Mouse (Mus musculus) lung, adult 18-20 months (tissue): ENCODE results near the gene Gcgr.
"Not testable (repeated sequence)": the region's sequence is repeated elsewhere in the genome, so short reads cannot be mapped to it uniquely, and the experiment has no call there.

Experiments
- DNase-seq, 2 experiments: peaks; one replicate each; pipeline ENCODE4 v3.0.0; 2022; ENCODE audit warnings: mixed read lengths in 2 of 2

The Gcgr gene

DNA sequence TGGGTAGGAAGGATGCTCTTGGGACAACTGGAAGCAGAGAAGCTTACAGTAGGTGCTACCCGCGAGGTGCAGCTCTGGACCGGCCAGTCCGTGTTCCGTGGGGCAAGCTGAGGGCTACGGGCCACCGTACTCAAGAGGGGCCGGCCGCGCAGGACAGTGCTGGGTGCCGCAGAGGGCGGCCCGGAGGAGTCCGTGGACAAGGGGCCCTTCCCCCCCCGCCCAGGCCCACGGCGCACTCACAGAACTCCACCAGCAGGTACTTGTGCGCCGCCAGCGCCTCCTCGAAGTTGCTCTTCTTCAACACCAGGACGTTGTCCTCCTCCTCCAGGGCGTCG is 41.9 kb downstream of the Gcgr start:
- DNase-seq = peak in 1 of 2 experiments; percentile 34

DNA sequence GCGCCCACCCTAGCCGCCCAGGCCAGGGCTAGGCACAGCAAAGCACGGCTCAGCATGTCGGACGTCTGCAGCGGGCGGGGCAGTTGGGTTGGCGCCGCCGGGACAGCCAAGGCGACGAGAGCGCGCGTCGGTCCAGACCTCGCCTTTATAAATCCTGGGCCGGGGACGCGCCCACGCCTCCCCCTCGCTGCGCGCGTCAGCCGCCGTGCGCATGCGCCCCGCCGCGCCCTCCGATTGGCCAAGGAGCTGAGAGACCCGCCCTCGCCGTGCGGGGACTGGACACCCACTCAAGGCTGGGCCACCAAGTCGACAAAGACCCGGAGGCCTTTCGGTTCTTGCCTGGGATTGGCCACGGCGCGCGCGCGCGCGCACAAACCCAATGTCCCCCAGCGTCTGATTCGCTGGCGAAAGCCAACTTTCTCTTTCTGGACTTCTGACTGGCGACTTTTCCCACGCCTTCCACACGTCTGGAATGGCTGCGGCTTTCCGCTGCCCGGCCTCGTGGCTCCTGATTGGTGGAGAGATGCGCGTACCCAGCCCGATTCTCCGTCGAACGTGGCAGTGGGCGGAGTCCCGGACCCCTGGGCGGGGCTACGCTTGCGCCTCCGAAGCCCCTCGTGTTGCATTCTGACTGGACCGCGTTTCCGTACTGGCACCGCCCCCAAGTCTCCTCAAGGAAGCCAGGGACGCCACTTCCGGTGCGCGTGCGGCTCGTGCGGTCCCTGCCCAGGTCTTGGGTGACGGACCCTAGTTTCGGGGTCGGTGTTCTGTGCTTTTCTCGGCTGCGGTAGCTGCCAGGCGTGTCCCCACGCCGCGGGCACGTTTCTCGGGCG is 42.5 kb downstream of the Gcgr start, which contains the start of gene P4hb:
P4hb (minus strand) TSS at position 502 of the 833 bp plus-strand sequence.
- DNase-seq = peak; percentile 100

DNA sequence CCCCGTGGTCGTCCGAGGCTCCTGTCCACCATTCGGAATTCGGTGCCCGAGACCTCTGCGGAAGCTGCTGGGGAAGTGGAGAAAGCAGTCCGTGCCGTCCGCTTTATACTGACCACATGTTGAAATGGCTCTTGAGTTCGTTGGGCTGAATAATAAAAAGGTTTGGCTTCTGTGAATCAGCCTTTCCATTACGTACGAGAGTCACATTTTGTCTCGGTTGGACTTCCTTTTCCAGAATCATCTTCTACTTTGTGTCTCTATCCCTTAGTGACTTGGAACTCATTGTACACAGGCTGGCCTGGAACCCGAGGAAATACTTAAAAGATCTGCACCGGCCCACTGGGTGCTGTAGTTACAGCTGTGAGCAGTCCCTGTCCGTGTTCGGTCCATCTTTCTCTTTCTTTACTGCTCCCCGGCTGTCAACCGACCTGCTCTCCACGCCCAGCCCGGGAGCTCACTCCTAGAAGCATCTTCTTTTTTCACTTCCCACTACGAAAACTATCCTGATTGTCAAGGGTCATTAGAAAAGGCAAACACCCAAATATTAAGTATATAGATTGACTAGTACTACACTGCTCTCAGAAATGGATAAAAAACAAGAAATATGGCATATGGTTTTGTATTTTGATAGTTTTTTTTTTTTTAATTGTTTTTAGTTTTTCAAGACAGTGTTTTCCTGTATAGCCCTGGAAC is 43.2 kb downstream of the Gcgr start:
- DNase-seq = no peak

DNA sequence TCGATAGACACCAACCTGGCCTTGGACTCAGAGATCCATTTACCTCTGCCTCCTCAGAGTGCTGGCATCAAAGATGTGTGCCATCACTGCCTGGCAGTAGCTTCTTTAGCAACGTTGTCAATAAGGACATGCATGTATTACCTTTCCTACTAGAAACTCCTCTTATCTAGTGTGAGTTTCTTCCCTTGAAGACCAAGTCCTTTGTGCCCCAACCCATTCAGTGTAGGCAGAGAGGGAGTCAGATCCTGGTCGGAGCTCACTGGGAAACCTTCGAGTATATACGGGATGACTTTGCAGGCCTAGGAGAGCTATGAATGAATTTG is 43.7 kb downstream of the Gcgr start:
- no peak for DNase-seq

DNA sequence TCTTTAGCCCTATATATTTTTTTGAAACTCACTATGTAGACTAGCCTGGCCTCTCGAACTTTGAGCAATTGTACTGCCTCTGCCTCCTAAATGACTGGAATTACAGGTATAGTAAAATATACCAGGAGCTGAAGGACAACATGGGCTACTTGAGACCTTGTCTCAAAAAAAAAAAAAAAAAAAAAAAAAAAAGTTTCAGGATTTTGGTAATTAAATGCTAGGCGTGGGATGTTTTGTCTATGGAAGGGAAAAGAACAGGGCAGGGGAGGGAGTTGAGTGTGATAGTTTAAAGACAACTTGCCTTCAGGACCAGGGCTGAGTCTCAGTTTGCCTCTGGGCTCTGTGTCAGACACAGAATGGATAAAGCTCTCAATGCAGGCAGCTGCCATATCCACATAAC is 44.5 kb downstream of the Gcgr start:
- no peak for DNase-seq

DNA sequence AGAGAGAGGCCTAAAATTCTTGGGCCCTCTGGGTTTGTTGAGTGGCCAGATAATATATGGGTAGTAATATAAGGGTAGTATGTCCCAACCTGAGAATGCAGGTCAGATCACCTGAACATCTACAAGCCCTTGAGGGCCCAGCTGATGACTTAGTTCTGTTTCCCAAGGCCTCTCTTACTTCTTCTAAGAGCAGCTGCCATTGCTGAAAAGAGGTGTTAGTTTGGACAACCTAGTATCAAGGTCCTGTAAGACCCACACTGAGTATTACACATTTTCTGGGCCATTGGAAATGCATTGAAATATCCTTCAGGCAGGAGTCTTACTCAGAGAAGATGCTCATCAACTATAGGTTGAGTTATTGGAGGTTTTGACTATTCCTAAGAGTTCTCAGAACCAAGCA is 45.4 kb downstream of the Gcgr start:
- no peak for DNase-seq

DNA sequence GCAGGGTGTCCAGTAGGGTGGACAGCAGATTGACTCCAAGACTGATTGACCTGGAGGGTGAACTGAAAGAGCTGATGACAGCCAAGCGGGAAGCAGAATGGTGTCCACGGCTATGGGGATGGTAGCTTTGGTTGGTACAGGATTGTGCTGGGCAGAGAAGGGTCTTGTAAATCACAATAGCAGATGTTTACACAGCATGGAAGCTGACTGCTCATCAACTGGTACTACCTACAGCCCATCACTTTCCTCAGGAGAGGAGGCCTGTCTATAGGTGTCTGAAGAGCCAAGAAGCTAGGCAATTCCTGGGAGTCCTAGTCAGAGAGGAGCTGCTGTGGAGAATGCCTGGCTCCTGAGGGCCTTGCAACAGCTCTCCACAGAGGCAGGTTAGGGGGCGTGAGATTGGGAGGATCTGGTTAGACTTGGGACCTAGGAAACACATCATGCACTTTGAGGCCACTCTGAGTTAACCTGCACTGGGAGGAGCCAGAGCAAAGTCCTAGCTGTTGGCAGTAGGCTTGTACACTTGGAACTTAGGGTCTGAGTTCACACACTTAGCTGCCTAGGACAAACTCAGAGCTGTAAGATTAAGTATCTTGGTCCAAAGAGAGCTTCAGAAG is 46.0 kb downstream of the Gcgr start:
- DNase-seq = no peak

DNA sequence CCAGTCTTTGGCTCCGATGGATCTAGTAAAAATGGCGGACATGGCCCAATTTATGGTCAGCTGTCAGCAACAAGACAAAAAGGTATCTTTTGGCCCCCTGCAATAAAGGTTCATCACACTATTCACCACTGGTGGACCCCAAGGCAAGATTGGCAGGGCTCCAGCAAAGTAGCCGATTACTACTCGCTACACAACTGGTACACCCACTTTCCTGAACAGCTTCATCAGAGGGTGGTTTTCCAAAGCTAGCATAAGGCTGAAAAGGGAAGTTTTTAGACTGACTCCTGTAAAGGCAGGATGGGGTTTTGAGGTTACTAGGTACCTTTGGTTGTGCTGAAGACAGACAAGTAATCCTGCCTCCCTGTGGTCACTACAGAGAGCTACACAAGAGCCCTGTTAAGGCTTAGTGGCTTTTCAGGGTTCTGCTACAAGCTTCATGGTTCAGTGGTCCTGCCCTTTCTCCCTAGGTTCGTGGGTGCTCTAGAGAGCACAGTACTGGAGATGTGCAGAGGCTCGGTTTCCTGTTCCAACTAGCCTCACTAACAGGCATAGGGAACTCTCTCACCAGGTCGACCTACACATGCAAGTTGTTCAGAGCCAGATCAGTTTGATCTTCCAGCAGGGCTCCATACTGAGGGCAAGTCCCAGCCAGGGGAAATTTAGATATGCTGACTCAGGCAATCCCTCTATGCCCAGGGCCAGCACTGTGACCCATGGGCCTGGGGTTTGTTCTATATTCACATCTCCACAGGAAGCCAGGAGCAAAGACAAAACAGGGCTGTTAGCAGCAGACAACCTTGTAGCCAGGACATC is 46.9 kb downstream of the Gcgr start:
- no peak for DNase-seq

DNA sequence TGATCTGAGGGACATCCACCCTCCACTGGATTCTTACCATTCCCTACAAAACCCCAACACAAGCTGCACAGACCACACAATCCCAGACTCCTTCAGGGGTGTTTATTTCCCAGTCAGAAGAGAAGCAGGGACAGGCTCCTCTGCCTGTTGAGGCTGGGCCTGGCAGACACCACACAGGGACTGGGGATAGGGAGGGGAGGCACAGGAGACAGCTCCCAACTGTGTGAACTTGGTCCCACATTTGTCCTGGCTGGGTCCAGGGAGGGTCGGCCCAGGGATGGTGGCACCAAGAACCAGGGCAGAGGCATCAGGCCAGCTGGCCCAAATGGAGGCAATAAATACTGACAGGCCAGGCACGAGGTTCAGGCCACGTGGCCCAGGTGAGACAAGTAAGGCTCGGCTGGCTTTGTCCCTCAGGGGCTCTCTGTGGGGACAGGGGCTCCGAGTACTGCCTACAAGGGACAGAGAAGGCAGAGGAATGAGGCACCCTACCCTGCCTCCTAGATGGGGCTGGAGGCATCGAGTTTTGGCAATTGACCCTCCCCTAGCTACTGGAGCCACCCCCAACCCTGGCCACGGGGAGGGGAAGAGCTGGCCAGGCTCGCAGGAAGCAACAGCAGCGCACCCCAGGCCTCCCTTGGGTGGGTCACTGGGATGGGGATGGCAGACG is 47.7 kb downstream of the Gcgr start:
- DNase-seq = no peak

DNA sequence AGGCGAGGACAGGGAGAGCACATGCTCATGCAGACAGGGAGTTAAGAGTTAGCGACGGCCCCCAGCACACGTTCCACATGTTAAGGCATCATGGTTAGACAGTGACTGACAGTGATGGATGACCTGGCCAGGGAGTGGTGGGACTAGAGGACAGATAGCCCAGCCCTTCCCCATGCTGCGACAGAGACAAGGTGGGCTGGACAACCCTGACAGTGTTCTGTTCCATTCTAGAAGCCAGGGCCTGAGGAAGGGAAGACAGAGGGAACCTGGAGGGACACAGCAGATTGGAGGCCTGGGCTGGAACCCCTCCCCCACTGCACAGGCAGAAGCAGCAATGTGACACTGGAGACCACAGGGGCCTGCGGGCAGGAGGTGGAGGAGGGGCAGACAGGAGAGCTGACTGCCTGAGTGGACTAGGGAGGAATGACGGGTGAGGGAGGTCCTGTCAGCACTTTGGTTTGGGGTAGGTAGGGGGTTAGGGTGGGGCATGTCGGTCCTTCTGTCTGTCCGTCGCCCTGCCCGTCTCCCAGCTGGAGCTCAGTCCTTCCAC is 48.3 kb downstream of the Gcgr start:
- peak in 1 of 2 experiments; percentile 18 for DNase-seq

DNA sequence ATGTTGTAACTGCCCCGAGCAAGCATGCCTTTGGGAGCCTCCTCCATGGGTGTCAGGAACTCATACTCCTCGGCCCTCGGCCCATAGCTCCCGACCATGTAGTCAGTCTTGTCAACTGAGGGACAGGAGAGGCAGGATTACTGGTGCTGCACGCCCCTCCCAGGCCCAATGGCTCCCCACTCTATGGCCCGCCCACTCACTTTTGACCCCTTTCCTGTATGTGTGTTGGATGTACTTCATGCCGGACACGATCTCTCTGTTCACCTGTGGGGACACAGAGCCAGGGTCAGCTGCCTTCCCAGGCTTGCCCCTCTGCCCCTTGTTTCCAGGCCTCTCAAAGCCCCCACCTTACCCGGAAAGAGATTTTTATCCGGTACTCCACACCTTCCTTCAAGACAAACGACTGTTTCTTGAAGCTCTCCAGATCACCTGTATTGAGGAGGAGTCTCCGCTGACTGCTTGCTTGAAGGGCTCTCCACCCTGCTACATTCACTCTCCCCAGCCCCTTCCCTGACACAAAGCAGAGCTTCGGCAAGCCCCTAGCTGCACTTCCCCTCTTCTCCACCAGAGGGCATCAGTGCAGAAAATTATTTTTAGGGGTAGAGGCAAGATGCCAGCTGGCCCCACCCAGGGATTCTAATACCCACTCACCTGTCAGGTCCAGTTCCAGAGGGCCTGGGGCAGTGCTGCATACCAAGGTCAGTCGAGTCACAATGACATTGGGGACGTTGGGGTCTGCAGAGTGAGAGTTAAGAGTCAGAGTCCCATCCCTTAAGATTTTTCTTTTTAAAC is 49.0 kb downstream of the Gcgr start:
- peak; percentile 67 to 78 for DNase-seq

DNA sequence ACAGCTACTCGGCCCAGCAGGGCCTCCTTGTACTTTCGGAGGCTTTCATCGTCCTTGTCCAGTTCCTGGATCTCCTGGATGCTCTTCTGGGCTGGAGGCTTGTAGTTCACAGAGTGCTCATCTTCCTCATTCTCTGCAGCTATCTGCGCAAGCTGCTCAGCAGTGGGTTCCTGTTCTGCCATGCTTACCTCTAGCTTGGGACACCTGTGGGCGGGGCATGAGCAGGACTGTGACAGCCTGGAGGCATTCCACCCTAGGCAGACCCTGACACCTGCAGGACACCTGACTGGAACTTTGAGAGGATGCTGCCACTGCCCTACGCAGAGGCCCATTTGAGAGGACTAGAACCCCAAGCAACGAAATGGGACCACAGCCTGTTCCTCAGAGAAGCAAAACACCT is 49.7 kb downstream of the Gcgr start:
- peak; percentile 43 to 51 for DNase-seq

DNA sequence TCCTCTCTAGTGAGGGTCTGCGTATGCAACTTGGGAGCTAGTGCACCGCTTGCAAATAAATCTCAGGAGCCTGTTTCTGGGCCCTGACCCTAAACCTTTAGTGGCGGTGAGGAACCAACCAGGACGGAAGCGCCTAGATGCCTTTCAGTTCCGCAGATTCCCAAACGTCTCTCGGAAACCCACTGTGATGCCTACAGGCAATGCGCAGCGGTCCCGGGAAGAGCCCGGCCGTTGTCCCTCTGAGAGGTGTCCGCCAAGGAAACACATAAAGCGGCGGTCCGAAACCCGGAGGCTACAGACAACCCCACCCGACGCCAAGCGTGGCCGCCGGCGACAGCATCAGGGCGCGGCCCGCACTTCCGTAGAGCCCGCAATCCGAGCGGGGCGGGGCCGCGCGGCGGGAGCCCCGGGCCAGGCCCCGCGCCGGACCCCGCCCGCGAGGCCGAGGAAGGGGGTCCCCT is 50.4 kb downstream of the Gcgr start:
- DNase-seq = peak; percentile 50 to 54

DNA sequence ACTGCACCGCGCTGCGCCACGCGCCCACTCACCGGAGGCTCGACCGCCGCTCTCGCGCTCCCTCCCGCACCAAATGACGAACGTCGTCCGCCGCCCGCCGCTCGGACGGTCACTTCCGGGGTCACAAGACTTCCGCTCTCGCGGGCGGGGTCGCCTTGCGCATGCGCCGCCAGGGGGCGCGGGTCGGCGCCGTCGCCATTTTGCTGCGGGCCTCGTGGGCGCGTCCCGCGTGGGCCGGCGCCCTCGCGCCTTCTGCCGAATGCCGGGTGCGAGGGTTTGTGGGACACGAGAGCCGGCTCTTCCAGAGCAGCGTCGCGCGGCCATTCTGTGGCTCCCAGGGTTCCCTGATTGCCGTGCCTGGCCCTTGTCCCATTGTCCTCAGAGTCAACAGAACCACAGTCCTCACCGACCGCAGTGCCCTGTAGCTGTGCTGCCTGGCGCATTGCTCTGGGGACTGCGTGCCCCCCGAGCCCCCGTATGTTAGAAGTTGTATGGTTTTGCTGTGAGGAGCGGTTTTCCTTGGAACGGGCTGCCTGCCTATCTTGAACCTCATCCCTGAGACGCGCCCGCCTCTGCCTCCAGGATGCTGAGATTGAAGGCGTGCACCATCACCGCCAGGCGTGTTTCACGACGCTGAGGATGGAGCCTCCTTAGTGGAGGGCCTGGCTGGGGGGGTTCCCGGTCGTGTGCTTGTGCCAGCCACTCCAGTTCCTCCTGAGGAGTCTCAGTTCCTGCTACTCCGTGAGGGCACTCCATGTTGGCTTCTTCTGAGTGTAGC is 51.2 kb downstream of the Gcgr start, which contains the start of gene Arhgdia:
Arhgdia (minus strand) TSS at position 135 of the 778 bp plus-strand sequence.
- peak; percentile 86 to 89 for DNase-seq

DNA sequence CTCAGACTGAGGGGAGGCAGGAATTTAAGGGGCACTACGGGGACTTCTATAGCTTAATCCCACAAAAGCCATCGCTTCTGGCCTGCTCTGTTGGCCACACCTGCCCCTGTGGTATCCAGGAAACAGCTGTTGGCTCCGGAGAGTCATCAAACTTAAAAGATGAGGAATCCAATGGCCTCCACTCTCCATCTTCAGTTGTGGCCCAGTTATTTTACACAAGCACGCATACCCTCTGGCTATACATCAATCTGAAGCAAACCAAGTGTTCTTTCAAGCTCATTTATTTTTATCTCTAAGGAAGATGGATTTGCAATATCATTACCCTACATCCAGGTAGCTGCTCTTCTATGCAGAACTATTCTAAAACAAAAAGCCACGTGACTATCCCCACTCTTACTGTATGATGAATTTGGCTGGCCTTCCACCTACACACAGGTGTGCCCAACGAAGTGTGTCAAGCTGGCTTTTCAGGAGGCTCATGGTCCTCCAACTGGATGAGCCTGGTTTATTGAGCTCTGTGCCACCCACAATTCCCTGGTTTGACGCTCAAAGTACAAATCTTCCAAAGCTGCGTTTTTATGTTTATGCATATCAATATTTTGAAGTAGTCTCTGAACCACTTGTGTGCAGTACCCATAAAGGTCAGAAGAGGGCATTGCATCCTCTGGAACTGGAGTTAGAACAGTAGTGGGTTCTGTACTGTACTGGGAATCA is 51.9 kb downstream of the Gcgr start:
- DNase-seq = peak in 1 of 2 experiments; percentile 57

DNA sequence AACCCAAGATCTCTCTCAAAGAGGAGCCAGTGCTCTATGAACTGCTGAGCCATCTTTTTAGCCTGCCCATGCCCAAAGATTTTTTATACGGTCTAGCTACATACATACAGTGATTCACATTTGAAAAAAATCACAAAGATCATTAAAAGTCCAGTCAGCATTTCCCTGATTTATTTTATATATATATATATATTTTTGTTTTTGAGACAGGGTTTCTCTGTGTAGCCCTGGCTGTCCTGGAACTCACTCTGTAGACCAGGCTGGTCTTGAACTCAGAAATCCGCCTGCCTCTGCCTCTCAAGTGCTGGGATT is 52.4 kb downstream of the Gcgr start:
- DNase-seq = not testable (repeated sequence)

DNA sequence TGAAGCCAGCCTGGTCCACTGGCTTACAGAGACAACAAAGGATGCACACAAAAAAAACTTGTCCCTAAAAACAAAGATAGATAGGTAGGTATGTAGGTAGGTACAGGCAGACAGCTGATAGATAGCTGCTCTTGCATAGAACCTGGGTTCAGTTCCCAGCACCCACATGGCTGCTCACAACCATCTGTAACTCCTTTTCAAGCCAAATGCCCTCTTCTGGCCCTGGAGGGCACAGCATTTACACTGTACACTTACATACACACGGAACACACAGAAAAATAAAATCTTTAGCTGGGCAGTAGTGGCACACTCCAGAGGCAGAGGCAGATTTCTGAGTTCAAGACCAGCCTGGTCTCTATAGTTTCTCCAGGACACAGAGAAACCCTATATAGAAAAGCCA is 53.4 kb downstream of the Gcgr start:
- no peak for DNase-seq

DNA sequence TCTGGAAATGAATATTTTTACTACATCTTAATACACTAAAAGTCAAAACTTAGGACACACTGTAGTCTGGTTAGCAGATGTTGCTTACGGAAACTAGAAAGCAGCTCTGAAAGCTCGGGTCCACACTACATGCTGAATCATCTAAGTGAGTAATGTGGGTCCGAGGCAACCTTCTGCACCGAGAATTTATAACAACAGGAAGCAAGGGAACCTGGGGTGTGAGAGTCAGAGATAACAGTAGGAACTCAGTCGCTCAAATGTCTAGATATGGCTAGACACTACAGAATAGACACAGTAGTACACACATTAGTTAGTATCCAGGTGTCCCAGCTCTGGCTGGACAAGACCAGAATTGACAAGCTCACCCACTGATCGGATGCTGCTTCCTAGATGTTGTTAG is 58.0 kb downstream of the Gcgr start:
- no peak for DNase-seq
